Mouse (Mus musculus): ENCODE results near the gene Itpkc. TPM values are rescaled to one million over a fixed set of nuclear protein-coding genes. Genes with fewer than 3 reads are reported as not detected.
A peak's percentile ranks its signal among the peaks of the same experiment; 100 is the strongest.

Gene Itpkc
- polyA plus RNA-seq, 1 experiment from 2014 or later: 1.6 TPM

- H3K4me2 ChIP-seq (ENCODE audit: low read depth, low read length): peak overlapping the region; percentile 87
- H3K36me3 ChIP-seq (ENCODE audit: control insufficient read depth, insufficient read depth): no peaks in the 10 kb centered on the region
- H3K9ac ChIP-seq (ENCODE audit: low read depth, low read length): peak overlapping the region; percentile 87
- peaks cover 49% of the 10 kb centered on the region for H3K4me1 ChIP-seq (ENCODE audit: control insufficient read depth, low read depth, low read length)
- no peaks in the 10 kb centered on the region for H3K9me3 ChIP-seq (replicated peaks; ENCODE audit: control insufficient read depth, low read length)
- H3K27ac ChIP-seq (ENCODE audit: low read length): peak overlapping the region; percentile 95
- peak overlapping the region; percentile 77 for H3K4me3 ChIP-seq (ENCODE audit: low read depth, low read length)
- ATAC-seq (ENCODE audit: low read depth): peak; percentile 81
- 0% methylated on average over 21 of the region's 43 CpGs for WGBS (ENCODE audit: insufficient replicate concordance)
- no peaks in the 10 kb centered on the region for H3K27me3 ChIP-seq (ENCODE audit: control insufficient read depth, insufficient read depth, low read depth, low read length)
Measured at GRCm38 (mm10) chr7:27166229-27166613, 62.2 kb downstream of the Itpkc start.

GRCm38 (mm10) chr7:27165696-27166095 lies 62.8 kb downstream of the Itpkc start:
- 3% methylated on average over 8 of the region's 8 CpGs for WGBS (ENCODE audit: insufficient replicate concordance)
- Histone ChIP-seq H3K9ac (ENCODE audit: low read depth, low read length) (peak overlapping the region; percentile 87), H3K4me1 (ENCODE audit: control insufficient read depth, low read depth, low read length) (peaks cover 54% of the 10 kb centered on the region), H3K27ac (ENCODE audit: low read length) (peak overlapping the region; percentile 95), H3K27me3 (ENCODE audit: control insufficient read depth, insufficient read depth, low read depth, low read length) (no peaks in the 10 kb centered on the region), H3K4me3 (ENCODE audit: low read depth, low read length) (peak overlapping the region; percentile 77), H3K9me3 (replicated peaks; ENCODE audit: control insufficient read depth, low read length) (no peaks in the 10 kb centered on the region), H3K4me2 (ENCODE audit: low read depth, low read length) (peak overlapping the region; percentile 87), H3K36me3 (ENCODE audit: control insufficient read depth, insufficient read depth) (no peaks in the 10 kb centered on the region)
- ATAC-seq (ENCODE audit: low read depth): no peak

- WGBS (ENCODE audit: insufficient replicate concordance): 75% methylated on average over 23 of the region's 23 CpGs
- Histone ChIP-seq H3K27me3 (ENCODE audit: control insufficient read depth, insufficient read depth, low read depth, low read length) (no peaks in the 10 kb centered on the region), H3K4me2 (ENCODE audit: low read depth, low read length) (peak overlapping the region; percentile 87), H3K36me3 (ENCODE audit: control insufficient read depth, insufficient read depth) (no peaks in the 10 kb centered on the region), H3K4me3 (ENCODE audit: low read depth, low read length) (peak overlapping the region; percentile 77), H3K9ac (ENCODE audit: low read depth, low read length) (peak overlapping the region; percentile 87), H3K27ac (ENCODE audit: low read length) (no peak overlapping the region; the same call in 1 of the 2 replicates), H3K4me1 (ENCODE audit: control insufficient read depth, low read depth, low read length) (peaks cover 60% of the 10 kb centered on the region), H3K9me3 (replicated peaks; ENCODE audit: control insufficient read depth, low read length) (no peaks in the 10 kb centered on the region)
- ATAC-seq (ENCODE audit: low read depth): no peak
Measured at GRCm38 (mm10) chr7:27165007-27165655, 63.3 kb downstream of the Itpkc start.

GRCm38 (mm10) chr7:27164112-27164947 lies 64.1 kb downstream of the Itpkc start:
- H3K9me3 ChIP-seq (replicated peaks; ENCODE audit: control insufficient read depth, low read length): no peaks in the 10 kb centered on the region
- no peaks in the 10 kb centered on the region; the same call in 1 of the 2 replicates for H3K36me3 ChIP-seq (ENCODE audit: control insufficient read depth, insufficient read depth)
- H3K9ac ChIP-seq (ENCODE audit: low read depth, low read length): no peak overlapping the region
- no peak for ATAC-seq (ENCODE audit: low read depth)
- no peak overlapping the region for H3K27ac ChIP-seq (ENCODE audit: low read length)
- 84% methylated on average over 33 of the region's 33 CpGs for WGBS (ENCODE audit: insufficient replicate concordance)
- H3K4me2 ChIP-seq (ENCODE audit: low read depth, low read length): peak overlapping the region; percentile 87; the same call in 1 of the 2 replicates
- H3K4me3 ChIP-seq (ENCODE audit: low read depth, low read length): no peak overlapping the region
- peaks cover 60% of the 10 kb centered on the region for H3K4me1 ChIP-seq (ENCODE audit: control insufficient read depth, low read depth, low read length)
- H3K27me3 ChIP-seq (ENCODE audit: control insufficient read depth, insufficient read depth, low read depth, low read length): no peaks in the 10 kb centered on the region

- no peak overlapping the region for H3K4me3 ChIP-seq (ENCODE audit: low read depth, low read length)
Measured at GRCm38 (mm10) chr7:27163450-27163805, 65.0 kb downstream of the Itpkc start.

GRCm38 (mm10) chr7:27162780-27163449 lies 65.5 kb downstream of the Itpkc start:
- H3K36me3 ChIP-seq (ENCODE audit: control insufficient read depth, insufficient read depth): peaks cover 13% of the 10 kb centered on the region
- no peaks in the 10 kb centered on the region for H3K27me3 ChIP-seq (ENCODE audit: control insufficient read depth, insufficient read depth, low read depth, low read length)
- no peak overlapping the region for H3K27ac ChIP-seq (ENCODE audit: low read length)
- peaks cover 51% of the 10 kb centered on the region for H3K4me1 ChIP-seq (ENCODE audit: control insufficient read depth, low read depth, low read length)
- H3K4me3 ChIP-seq (ENCODE audit: low read depth, low read length): no peak overlapping the region
- 61% methylated on average over 5 of the region's 5 CpGs for WGBS (ENCODE audit: insufficient replicate concordance)
- ATAC-seq (ENCODE audit: low read depth): no peak
- no peak overlapping the region for H3K4me2 ChIP-seq (ENCODE audit: low read depth, low read length)
- no peaks in the 10 kb centered on the region for H3K9me3 ChIP-seq (replicated peaks; ENCODE audit: control insufficient read depth, low read length)
- H3K9ac ChIP-seq (ENCODE audit: low read depth, low read length): no peak overlapping the region

More at GRCm38 (mm10) chr7:27163450-27163805, 65.0 kb downstream of the Itpkc start:
- Histone ChIP-seq H3K9me3 (replicated peaks; ENCODE audit: control insufficient read depth, low read length) (no peaks in the 10 kb centered on the region), H3K9ac (ENCODE audit: low read depth, low read length) (no peak overlapping the region), H3K4me1 (ENCODE audit: control insufficient read depth, low read depth, low read length) (peaks cover 56% of the 10 kb centered on the region), H3K27ac (ENCODE audit: low read length) (no peak overlapping the region), H3K4me2 (ENCODE audit: low read depth, low read length) (no peak overlapping the region), H3K36me3 (ENCODE audit: control insufficient read depth, insufficient read depth) (peaks cover 8% of the 10 kb centered on the region), H3K27me3 (ENCODE audit: control insufficient read depth, insufficient read depth, low read depth, low read length) (no peaks in the 10 kb centered on the region)
- 82% methylated on average over 5 of the region's 5 CpGs for whole genome bisulfite sequencing (ENCODE audit: insufficient replicate concordance)
- ATAC-seq (ENCODE audit: low read depth): no peak

- Histone ChIP-seq H3K9ac (ENCODE audit: low read depth, low read length) (no peak overlapping the region), H3K27ac (ENCODE audit: low read length) (no peak overlapping the region), H3K27me3 (ENCODE audit: control insufficient read depth, insufficient read depth, low read depth, low read length) (no peaks in the 10 kb centered on the region), H3K36me3 (ENCODE audit: control insufficient read depth, insufficient read depth) (peaks cover 16% of the 10 kb centered on the region), H3K4me1 (ENCODE audit: control insufficient read depth, low read depth, low read length) (peaks cover 43% of the 10 kb centered on the region), H3K4me2 (ENCODE audit: low read depth, low read length) (no peak overlapping the region), H3K9me3 (replicated peaks; ENCODE audit: control insufficient read depth, low read length) (no peaks in the 10 kb centered on the region), H3K4me3 (ENCODE audit: low read depth, low read length) (no peak overlapping the region)
- ATAC-seq (ENCODE audit: low read depth): no peak
- WGBS (ENCODE audit: insufficient replicate concordance): 73% methylated on average over 4 of the region's 4 CpGs
Measured at GRCm38 (mm10) chr7:27161744-27162143, 66.7 kb downstream of the Itpkc start.

- H3K4me2 ChIP-seq (ENCODE audit: low read depth, low read length): no peak overlapping the region
- H3K4me3 ChIP-seq (ENCODE audit: low read depth, low read length): no peak overlapping the region
- H3K4me1 ChIP-seq (ENCODE audit: control insufficient read depth, low read depth, low read length): peaks cover 43% of the 10 kb centered on the region
- no peak overlapping the region for H3K9ac ChIP-seq (ENCODE audit: low read depth, low read length)
- WGBS (ENCODE audit: insufficient replicate concordance): 57% methylated on average over 3 of the region's 3 CpGs
- no peak overlapping the region for H3K27ac ChIP-seq (ENCODE audit: low read length)
- H3K27me3 ChIP-seq (ENCODE audit: control insufficient read depth, insufficient read depth, low read depth, low read length): no peaks in the 10 kb centered on the region
- no peaks in the 10 kb centered on the region for H3K9me3 ChIP-seq (replicated peaks; ENCODE audit: control insufficient read depth, low read length)
- H3K36me3 ChIP-seq (ENCODE audit: control insufficient read depth, insufficient read depth): peaks cover 16% of the 10 kb centered on the region
- ATAC-seq (ENCODE audit: low read depth): no peak
Measured at GRCm38 (mm10) chr7:27160921-27161320, 67.5 kb downstream of the Itpkc start.
